Mouse (Mus musculus) heart, postnatal 10 days (tissue): Measurements from ENCODE around the gene Metap1d. TPM values are rescaled to one million over a fixed set of nuclear protein-coding genes. Genes with fewer than 3 reads are reported as not detected.
A peak's percentile ranks its signal among the peaks of the same experiment; 100 is the strongest.

Experiments
- DNase-seq, 2 experiments: peaks; one replicate each; pipeline ENCODE4 v3.0.0; 2021
- intact Hi-C: fragments of 180-260 bp; cut with DNase I; formaldehyde crosslinking; loops from one replicate; pipeline ENCODE4 v1.15.1; 2025
- total RNA-seq, 2 experiments: library from RNA; stranded (reverse); gene quantifications; 2 replicates each; pipeline ENCODE4 v1.2.3; 2021

Gene Metap1d
- total RNA-seq, 2 experiments from 2014 or later, result 37.3 to 38.4 TPM

DNA sequence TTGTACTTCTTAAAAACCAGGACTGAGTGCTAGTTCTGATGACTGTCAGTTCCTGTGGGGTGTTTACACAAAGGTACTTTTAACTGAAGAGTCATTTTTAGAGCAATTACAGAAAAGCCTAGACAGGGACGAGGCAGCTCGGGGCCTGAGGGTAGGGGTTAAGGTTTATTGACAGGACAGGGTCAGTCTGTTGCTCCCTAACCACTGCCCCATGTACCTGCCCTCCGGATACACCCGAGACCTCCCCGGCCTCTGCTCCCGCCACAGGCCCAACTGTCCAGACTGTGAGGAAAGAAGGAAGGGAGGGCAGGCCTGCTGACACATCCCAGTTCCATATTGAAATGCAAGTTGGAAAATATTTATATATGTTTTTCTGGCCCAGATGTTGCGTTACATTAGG lies 20.8 kb downstream of the Metap1d start:
- DNase-seq, result no peak
- intact Hi-C loops, result no loop called here

GRCm38 (mm10) chr2:71474345-71474744 lies 21.3 kb downstream of the Metap1d start:
- peak; percentile 13 to 23 for DNase-seq
- intact Hi-C loops, result no loop called here

GRCm38 (mm10) chr2:71475311-71475710 lies 22.2 kb downstream of the Metap1d start:
- intact Hi-C loops, result no loop called here
- no peak for DNase-seq

GRCm38 (mm10) chr2:71475760-71476159 lies 22.7 kb downstream of the Metap1d start:
- intact Hi-C loops, result no loop called here
- no peak for DNase-seq

DNA sequence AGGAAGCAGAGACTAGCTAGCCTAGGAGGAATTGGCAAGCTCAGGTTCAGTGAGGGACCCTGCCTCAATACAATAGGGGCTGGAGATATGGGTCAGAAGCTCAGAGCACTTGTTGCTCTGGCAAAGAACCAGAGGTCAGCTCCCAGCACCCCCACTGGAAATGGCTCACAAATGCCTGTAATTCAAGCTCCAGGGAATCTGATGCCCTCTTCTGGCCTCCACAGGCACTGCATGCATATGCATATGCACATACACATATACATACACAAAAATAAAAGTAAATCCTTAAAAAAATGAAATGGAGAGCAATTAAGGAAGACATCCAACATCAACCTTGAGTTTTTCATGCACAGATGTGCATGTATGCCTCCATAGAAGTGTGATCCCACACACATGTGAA lies 24.7 kb downstream of the Metap1d start:
- DNase-seq, result no peak
- intact Hi-C loops, result no loop called here

DNA sequence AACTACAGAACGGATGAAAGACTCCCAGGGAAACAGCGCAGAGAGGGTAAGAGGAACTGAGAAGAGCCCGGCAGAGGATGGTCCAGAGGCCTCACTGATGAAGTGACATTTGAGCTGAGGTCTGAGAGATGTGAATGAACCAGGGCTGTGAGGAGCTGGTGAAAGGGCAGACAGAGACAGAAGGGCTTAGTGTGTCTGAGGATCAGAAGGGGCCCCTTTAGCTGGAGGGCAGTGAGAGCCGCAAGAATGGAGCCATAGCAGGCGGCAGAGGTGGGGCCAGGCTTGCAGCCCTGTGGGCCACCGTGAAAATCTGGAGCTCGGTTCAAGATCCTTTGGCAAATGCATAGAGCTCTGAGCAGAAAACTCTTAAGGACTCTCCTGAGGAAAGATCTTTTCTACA lies 26.8 kb downstream of the Metap1d start:
- intact Hi-C loops, result no loop called here
- no peak for DNase-seq

- intact Hi-C loops, result no loop called here
- no peak for DNase-seq
Observed at GRCm38 (mm10) chr2:71481825-71482224, 28.7 kb downstream of the Metap1d start.

GRCm38 (mm10) chr2:71483046-71483716 lies 30.1 kb downstream of the Metap1d start:
- DNase-seq, result no peak
- intact Hi-C loops, result no loop called here

DNA sequence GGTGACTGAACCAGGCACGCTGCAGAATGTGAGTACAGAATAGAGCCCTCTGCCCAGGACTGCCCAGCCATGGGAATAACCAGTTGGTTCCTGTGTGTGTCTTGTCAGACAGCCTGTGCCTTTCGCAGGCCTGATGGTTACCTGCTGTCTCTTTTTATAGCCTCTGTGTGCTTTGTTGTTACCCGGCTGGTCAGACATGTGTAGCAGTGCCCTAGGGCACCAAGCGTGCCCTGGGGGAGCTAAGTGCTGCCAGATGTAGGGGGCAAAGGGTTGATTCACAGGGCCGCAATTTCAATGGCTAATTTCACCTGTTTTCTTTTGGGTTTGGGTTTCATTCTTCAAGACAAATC lies 30.6 kb downstream of the Metap1d start:
- DNase-seq, result no peak
- intact Hi-C loops, result no loop called here

DNA sequence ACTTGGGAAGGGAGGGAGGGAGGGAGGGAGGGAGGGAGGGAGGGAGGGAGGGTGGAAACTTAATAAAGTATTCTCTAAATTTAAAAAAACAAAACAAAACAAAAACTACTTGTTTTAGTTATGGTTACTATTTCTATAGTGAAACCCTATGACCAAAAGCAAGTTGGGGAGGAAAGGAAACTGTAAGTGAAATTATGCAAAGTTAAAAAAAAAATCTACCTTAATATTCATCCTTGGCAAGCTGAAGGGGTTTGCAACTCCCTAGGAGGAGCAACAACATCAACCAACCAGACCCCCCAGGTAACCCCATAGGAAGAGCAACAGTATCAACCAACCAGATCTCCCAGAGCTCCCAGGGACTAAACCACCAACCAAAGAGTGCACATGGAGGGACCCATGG lies 38.2 kb downstream of the Metap1d start:
- DNase-seq, result no peak
- intact Hi-C loops, result no loop called here

DNA sequence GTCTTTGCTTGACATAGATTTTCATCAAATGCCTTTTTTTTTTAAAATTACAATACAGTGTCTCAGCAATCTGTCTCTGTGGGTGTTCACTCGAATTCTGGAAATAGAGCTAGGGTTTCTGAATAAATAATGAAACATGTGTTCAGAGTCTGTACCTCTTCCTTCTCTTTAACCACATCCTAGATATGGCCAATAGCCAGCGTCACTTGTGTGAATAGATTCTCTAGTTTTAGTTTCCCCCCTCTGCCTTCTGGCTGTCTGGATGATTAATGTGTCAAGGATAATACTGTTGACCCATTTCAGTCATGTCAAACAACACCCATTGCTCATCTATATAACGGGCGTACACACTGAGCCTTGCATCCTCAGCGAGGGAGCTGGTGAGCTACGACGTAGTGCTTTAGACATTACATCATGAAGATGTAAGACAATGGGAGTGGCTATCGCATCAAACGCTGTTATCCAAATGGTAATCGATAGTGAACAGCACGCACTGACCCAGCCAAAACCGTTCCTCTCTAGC lies 40.1 kb downstream of the Metap1d start:
- intact Hi-C loops, result no loop called here
- no peak for DNase-seq

- DNase-seq, result no peak
- intact Hi-C loops, result no loop called here
Observed at GRCm38 (mm10) chr2:71494503-71494902, 41.4 kb downstream of the Metap1d start.

DNA sequence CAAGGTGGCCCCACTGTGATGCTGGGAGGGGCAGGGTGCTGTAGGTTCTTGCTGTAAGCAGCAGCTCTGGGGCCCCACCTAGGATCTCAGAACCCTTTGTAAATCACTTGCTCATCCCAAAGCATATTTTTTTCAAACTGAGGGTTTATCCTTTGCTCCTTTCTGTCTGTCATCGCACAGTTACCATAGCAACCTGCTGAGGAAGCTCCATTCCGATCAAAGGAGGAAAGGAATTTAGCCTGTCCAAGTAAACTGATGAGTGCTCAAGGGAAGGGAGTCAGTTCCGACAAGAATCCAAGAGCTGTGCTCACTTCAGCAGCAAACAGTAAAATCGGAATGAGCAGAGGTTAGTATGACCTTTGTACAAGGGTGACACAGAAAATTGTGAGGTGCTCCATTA lies 41.9 kb downstream of the Metap1d start:
- DNase-seq, result no peak
- intact Hi-C loops, result no loop called here

GRCm38 (mm10) chr2:71497175-71497574 lies 44.1 kb downstream of the Metap1d start:
- intact Hi-C loops, result no loop called here
- no peak for DNase-seq

GRCm38 (mm10) chr2:71499276-71500230 lies 46.5 kb downstream of the Metap1d start:
- no peak for DNase-seq
- intact Hi-C loops, result no loop called here

DNA sequence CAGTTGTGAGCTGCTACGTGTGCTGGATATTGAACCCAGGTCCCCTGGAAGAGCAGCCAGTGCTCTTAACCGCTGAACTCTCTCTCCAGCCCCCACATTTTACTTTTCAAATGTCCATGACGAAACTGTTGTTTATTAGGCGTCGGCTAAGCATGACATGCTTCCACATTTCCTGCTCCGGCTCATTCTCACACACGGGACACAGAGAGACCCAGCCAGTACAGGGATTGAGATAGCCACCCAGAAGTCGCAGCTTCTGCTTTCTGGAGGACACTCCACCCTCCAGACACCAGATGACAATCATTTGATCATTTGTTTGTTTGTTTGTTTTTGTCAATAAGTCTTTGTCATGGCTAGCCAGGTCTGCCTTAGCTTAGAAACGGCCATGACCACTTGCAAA lies 51.8 kb downstream of the Metap1d start:
- intact Hi-C loops, result no loop called here
- DNase-seq, result no peak

GRCm38 (mm10) chr2:71511209-71511608 lies 58.1 kb downstream of the Metap1d start:
- no peak for DNase-seq
- intact Hi-C loops, result no loop called here

DNA sequence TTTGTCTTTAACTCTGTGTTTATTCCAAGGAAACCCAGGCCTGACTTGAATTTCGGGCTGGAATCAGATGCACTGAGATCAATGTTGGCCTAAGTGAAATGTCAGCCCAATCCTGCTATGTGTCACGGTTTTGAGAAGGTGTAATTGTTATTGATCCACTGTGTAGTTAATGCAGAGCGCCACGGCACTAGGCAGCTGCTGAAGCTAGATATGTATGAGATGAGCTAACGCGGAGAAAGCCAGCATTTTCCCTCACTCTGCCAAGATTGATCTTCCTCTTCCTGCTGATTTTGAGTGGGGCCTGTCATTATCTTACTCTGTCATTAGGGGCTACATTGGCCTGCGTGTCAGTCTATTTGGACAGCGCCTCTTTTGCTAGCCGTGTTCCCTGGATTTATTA lies 59.2 kb downstream of the Metap1d start:
- intact Hi-C loops, result no loop called here
- no peak for DNase-seq

DNA sequence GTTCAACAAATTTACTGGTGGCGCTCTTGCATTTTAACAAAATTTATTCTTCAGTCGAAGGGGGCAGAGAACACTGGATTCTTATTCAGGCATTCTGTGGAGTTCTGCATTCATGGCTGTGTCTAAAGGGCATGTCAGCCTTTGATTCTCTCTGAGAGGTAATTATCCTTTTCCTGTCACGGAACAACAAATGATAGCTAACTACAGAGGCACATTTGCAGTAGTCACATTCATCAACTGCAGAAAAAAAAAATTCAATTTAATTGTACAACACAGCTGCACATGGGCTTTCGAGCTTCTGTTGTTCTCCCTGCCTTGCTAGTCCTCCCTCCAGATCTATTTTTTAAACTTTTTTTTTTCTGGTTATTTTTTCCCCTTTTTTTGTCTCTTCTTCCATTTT lies 63.9 kb downstream of the Metap1d start:
- DNase-seq, result no peak
- intact Hi-C loops, result no loop called here

GRCm38 (mm10) chr2:71517466-71518099 lies 64.5 kb downstream of the Metap1d start:
- intact Hi-C loops, result no loop called here
- DNase-seq, result no peak

- intact Hi-C loops, result no loop called here
- DNase-seq, result no peak
Observed at GRCm38 (mm10) chr2:71522871-71523270, 69.8 kb downstream of the Metap1d start.
